Comparison of ENCODE assay signal across 16 mouse cellular contexts in genomic region chr10:120423256-120423655, GRCm38 (mm10). TPM values are rescaled to one million over a fixed set of nuclear protein-coding genes. Genes with fewer than 3 reads are reported as not detected.
DNase-seq lines count a peak whose midpoint lies in the region; ATAC-seq and TF ChIP-seq lines count a peak whose summit lies in the region.
"Had no signal": no experiment of that assay in that cellular context is flagged by ENCODE, and none has a peak within 500 bp of the region (broad histone marks: within the 10 kb centered on the region; RNA-seq: fewer than 3 reads in every experiment).

No protein-coding gene starts in this region.

- H3K4me3 ChIP-seq in heart, embryonic 12.5 days = no peak overlapping the region
- no peak overlapping the region for H3K4me3 ChIP-seq in lung, embryonic 15.5 days
- H3K4me3 ChIP-seq in lung, adult 2 months (replicated peaks; ENCODE audit: extremely low read depth, low read depth, low read length) = no peak overlapping the region
- H3K4me3 ChIP-seq in embryonic fibroblast, embryonic 13.5 days (ENCODE audit: insufficient read depth, low read length) = no peak overlapping the region
- no peak overlapping the region for H3K4me3 ChIP-seq in limb, embryonic 13.5 days
- H3K4me3 ChIP-seq: hindbrain, embryonic 12.5 days; midbrain, embryonic 13.5 days had no signal

- H3K27ac ChIP-seq in heart, embryonic 12.5 days (ENCODE audit: poor library complexity, severe bottlenecking) = peak overlapping the region; percentile 82
- peak overlapping the region; percentile 82 for H3K27ac ChIP-seq in lung, embryonic 15.5 days
- peak overlapping the region; percentile 75 for H3K27ac ChIP-seq in embryonic fibroblast, embryonic 13.5 days (ENCODE audit: insufficient read depth, low read length)
- H3K27ac ChIP-seq in limb, embryonic 13.5 days = peak overlapping the region; percentile 44; the same call in 1 of the 2 replicates
- H3K27ac ChIP-seq: midbrain, embryonic 13.5 days had no signal

- 79% methylated on average over 7 of the region's 7 CpGs for WGBS in heart, embryonic 12.5 days
- 46% methylated on average over 7 of the region's 7 CpGs for WGBS in lung, embryonic 15.5 days
- 66% methylated on average over 7 of the region's 7 CpGs for WGBS in lung, adult 2 months
- WGBS in limb, embryonic 13.5 days = 63% methylated on average over 7 of the region's 7 CpGs

- peaks cover 62% of the 10 kb centered on the region for H3K4me1 ChIP-seq in heart, embryonic 12.5 days (replicated peaks)
- peaks cover 44% of the 10 kb centered on the region for H3K4me1 ChIP-seq in lung, embryonic 15.5 days
- no peaks in the 10 kb centered on the region for H3K4me1 ChIP-seq in lung, adult 2 months (ENCODE audit: control insufficient read depth, insufficient read depth, low read length)
- H3K4me1 ChIP-seq in embryonic fibroblast, embryonic 13.5 days (ENCODE audit: control insufficient read depth, insufficient read depth, low read length) = peaks cover 48% of the 10 kb centered on the region
- H3K4me1 ChIP-seq in limb, embryonic 13.5 days = peaks cover 79% of the 10 kb centered on the region

- no peak for TF ChIP-seq POLR2A in lung, adult 2 months (IDR thresholded peaks at IDR 0.05; ENCODE audit: borderline replicate concordance, extremely low read depth, low read depth, low read length)
- no peak for TF ChIP-seq POLR2A in embryonic fibroblast, embryonic 13.5 days (IDR thresholded peaks at IDR 0.05; ENCODE audit: low read depth, low read length)

- no peak for ATAC-seq in heart, embryonic 12.5 days (ENCODE audit: insufficient number of reproducible peaks, low FRiP score)
- ATAC-seq in lung, embryonic 15.5 days (ENCODE audit: borderline replicate concordance, extremely low read depth, low FRiP score, low TSS enrichment) = no peak
- no peak for ATAC-seq in limb, embryonic 13.5 days (ENCODE audit: low FRiP score, low read depth)
- ATAC-seq: midbrain, embryonic 13.5 days had no signal

- no peaks in the 10 kb centered on the region for H3K36me3 ChIP-seq in heart, embryonic 12.5 days
- no peaks in the 10 kb centered on the region for H3K36me3 ChIP-seq in lung, embryonic 15.5 days
- H3K36me3 ChIP-seq in limb, embryonic 13.5 days = peaks cover 14% of the 10 kb centered on the region; the same call in 1 of the 2 replicates
- H3K36me3 ChIP-seq: hindbrain, embryonic 12.5 days; midbrain, embryonic 13.5 days had no signal

- no peaks in the 10 kb centered on the region for H3K27me3 ChIP-seq in heart, embryonic 12.5 days (replicated peaks)
- H3K27me3 ChIP-seq in lung, embryonic 15.5 days = no peaks in the 10 kb centered on the region
- H3K27me3 ChIP-seq in limb, embryonic 13.5 days = no peaks in the 10 kb centered on the region
- H3K27me3 ChIP-seq: hindbrain, embryonic 12.5 days; midbrain, embryonic 13.5 days had no signal

- no peaks in the 10 kb centered on the region for H3K9me3 ChIP-seq in heart, embryonic 12.5 days (replicated peaks)
- no peaks in the 10 kb centered on the region for H3K9me3 ChIP-seq in lung, embryonic 15.5 days
- no peaks in the 10 kb centered on the region for H3K9me3 ChIP-seq in limb, embryonic 13.5 days
- H3K9me3 ChIP-seq: hindbrain, embryonic 12.5 days; midbrain, embryonic 13.5 days had no signal

- no peak overlapping the region for H3K9ac ChIP-seq in heart, embryonic 12.5 days
- H3K9ac ChIP-seq in lung, embryonic 15.5 days = no peak overlapping the region
- no peak overlapping the region for H3K9ac ChIP-seq in limb, embryonic 13.5 days
- H3K9ac ChIP-seq: hindbrain, embryonic 12.5 days; midbrain, embryonic 13.5 days had no signal

- TF ChIP-seq CTCF in lung, adult 2 months (IDR thresholded peaks at IDR 0.05; ENCODE audit: insufficient read depth, low read length) = no peak
- no peak for TF ChIP-seq CTCF in embryonic fibroblast, embryonic 13.5 days (IDR thresholded peaks at IDR 0.05; ENCODE audit: borderline replicate concordance, insufficient read depth, low read length)

- intact Hi-C loops in heart, postnatal 36 days (cut with DNase I) = no loop called here

- no peak for DNase-seq in heart, postnatal 36 days
- no peak for DNase-seq in lung, adult 2 months
- no peak for DNase-seq in spleen, adult 18-20 months
- no peak for DNase-seq in urinary bladder, postnatal 10 days (ENCODE audit: low spot score)
- DNase-seq: cerebellum, postnatal 25 days; kidney, adult 11 months; kidney, postnatal 4 days; layer of hippocampus, postnatal 36 days; liver; lung, postnatal 14 days had no signal

- H3K4me2 ChIP-seq in heart, embryonic 12.5 days = no peak overlapping the region
- H3K4me2 ChIP-seq in lung, embryonic 15.5 days = no peak overlapping the region
- no peak overlapping the region for H3K4me2 ChIP-seq in limb, embryonic 13.5 days (replicated peaks)
- H3K4me2 ChIP-seq: hindbrain, embryonic 12.5 days; midbrain, embryonic 13.5 days had no signal

RNA-seq across cellular contexts. Expression of gene Hmga2, which starts 53.0 kb away (rescaled TPM):
- 21.3 and 23.3 TPM in 2 replicates for polyA plus RNA-seq in heart, embryonic 12.5 days (2016; fragmentation: Nextera tagmentation; extraction: Ambion mirVana)
- total RNA-seq in heart, postnatal 36 days (2021) = not detected
- polyA plus RNA-seq in lung, embryonic 15.5 days (2015; fragmentation: Nextera tagmentation; extraction: Ambion mirVana) = 7.8 and 8.7 TPM in 2 replicates
- polyA plus RNA-seq in lung, adult 2 months (2012; rRNA removed) = not detected in 2 replicates
- polyA plus RNA-seq in embryonic fibroblast, embryonic 13.5 days (2011; ENCODE audit: insufficient read length, low read depth, missing spikeins) = 195 and 437 TPM in 2 replicates
- polyA plus RNA-seq in limb, embryonic 13.5 days (2015; fragmentation: Nextera tagmentation; extraction: Ambion mirVana) = 88.7 and 108 TPM in 2 replicates
